Mouse (Mus musculus) cerebellum, adult 8-10 months (tissue): Measurements from ENCODE around the gene Tmem81.

Experiments used
- DNase-seq: peaks from one replicate; pipeline ENCODE4 v3.0.0; 2022

Tmem81 gene

DNA sequence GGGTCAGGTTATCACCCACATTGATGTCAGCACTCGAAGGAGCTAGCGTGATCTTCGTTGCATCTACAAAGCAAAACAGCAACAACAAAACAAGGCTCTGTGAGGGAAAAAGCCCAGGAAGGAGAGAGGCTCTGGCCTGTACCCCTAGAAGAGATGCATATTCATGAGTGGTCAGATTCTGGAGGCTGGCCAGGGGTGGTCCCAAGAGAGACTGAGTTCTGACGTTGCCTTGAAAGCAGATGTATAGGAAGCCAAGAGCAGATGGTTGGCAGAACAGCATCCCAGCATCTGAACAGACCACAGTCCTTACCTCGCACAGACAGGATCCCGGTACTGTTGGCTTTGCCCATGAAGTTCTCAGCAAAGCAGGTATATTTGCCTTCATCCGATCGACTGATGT, 17.0 kb downstream of the Tmem81 start:
- DNase-seq: no peak

DNA sequence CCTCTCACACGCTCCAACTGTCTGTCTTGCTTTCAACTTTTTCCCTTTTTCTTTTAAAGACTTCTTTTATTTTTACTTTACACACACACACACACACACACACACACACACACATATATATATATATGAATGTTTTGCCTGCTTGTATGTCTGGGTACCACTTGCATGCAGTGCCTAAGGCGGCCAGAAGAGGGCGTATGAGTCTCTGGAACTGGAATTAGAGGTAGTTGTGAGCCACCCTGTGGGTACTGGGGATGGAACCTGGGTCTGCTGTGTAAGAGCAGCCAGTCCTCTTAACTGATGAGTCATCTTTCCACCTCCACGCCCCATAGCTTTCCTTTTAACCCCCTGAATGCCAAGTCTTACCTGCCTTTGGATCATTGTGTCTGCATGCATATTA, 17.9 kb downstream of the Tmem81 start:
- no peak for DNase-seq

DNA sequence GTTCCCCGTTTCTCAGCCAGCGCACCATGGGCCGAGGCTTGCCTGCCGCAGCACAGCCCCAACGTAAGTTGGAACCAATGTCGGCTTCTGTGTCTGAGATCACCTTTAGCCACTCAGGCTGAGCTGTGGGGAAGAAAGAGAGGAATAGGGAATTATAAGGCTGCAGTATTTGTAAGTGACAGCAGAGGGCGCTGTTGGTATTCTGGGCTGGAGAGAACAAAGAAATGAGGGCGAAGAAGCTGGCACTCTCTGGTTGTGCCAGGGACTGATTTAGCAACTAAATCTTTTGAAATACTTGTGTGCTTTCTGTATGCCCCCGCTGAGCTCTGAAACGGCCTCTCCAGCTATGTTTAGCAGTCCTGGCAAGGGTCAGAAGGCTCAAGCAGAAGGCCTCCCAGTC, 19.8 kb downstream of the Tmem81 start:
- DNase-seq: peak; percentile 90

DNA sequence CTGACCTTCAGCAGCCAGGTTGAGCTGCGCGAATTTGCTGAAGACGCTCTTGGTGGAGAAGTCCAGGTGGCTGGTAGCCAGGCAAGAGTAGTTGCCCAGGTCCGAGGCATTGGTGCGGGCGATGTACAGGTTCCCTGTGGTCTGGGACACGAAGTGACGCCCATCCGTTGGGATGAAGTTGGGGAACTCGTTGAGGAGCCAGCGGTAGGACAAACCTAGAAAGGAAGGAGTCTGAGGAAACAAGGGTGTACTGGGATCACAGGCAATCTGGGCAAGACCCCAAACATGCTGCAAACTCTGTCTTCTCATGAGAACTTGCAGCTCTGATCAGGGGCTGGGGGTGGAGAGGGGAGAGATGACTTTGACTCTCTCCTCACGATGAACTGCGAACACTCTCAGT, 22.0 kb downstream of the Tmem81 start:
- DNase-seq: no peak

DNA sequence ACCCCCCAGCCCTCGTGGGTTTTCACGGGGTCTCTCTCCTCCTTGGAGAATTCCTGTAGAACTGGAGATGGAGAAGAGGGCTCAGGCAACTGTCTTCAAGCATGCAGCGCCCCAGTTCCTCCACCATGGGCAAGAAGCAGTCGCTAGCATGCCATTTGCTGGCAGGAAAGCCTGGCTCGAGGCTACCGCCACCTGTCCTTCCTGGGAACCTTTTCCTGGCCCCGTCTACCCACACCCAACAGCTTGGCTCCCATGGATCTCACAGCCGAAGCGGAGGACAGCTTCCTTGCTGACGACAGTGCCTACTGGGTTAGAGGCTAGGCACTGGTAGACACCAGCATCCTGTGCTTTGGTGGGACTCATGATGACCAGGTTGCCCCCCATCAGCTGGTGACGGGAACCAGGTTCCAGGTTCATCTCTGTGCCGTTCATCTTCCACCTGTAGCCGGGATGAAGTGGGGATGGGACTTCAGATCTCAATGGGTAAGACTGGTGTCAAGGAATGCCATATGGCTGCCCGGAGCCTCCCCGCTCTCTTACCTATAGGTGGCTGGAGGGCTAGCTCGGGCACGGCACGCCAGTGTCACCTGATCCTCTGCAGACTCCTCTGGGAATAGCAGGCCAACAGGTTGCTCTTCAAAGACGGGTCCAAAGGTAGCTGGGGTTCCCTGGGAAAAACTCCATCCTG, 22.8 kb downstream of the Tmem81 start:
- DNase-seq: peak; percentile 88

DNA sequence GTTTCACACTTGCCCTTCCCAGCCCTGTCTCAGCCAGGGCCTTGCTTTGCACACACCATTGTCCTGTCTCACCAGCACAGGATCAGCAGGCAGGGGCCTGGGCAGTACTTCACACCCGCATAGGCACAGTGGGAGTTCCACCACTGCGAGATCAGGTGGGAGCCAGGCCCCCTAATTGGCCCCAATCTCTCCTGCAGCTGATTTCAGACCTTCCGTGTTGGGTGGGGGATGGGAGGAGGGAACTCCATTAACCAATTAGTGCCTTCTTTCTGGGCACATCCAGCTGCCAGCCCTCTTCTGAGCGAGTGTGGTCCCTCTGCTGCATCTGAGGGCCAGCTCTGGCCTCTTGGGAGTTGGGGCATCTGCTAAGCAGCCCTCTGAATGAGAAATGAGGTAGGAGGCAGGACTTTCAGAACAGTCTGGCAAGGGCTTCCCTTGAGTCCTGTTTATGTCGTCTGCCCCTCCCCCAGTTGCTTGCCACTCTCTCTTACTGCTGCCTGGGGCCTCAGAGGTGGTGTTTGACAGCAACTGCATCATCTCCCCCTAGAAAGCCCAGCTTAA, 24.7 kb downstream of the Tmem81 start:
- no peak for DNase-seq

DNA sequence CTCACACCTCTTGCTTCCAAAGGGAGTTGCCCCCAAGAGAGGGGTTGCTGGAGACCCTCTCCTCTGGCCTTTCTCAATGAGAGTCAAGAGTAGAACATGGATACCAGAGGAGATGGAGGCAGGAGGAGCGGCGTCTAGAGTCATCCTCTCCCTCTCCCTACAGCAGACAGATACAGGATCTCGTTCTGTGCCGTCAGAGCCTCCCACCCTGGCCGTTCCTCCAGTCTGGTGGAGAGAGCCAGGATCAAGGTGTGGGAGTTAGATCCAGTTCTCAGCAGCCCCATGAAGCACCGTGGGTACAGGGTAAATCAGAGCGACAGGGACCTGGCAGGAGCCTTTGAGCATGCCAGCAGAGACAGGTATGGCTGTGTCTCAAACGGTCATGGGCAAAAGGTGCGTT, 26.5 kb downstream of the Tmem81 start:
- peak; percentile 28 for DNase-seq

DNA sequence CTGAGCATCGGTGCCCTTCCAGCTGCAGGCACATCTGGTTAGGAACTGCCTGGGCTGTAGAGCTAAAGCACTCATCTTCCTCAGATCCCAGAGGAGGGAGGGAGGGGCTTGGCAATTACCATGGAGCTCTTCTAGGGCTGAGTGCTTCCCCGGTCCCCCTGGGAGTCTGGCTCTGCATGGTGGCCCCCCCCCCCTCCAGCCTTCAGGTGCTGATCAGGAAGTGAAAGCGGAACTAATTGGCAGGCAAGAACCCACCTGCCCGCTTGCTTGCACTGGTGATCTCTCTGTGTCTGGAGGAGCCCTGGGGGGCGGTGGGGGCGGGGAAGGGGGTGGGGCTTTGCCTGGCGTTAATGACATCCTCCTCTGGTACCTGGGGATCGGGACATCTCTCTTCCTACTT, 27.8 kb downstream of the Tmem81 start:
- DNase-seq: peak; percentile 15

DNA sequence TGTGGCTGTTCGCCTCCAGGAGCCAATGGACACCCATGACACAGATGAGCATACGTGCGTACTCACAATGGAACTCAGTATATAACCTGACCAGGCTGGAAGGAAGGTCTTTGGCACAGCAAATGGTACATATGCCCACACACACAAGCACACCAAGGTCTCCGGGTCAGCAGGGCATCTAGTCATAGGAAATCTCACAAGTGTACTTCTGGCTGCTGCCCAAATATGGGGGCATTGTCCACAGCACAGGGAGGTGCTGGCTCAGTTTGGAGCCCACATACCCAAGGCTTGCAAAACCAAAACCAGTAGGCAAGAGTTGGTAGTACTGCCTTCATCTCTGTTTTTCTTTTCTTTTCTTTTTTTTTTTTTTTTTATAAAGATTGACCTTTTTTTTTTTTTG, 29.5 kb downstream of the Tmem81 start:
- peak; percentile 34 for DNase-seq

DNA sequence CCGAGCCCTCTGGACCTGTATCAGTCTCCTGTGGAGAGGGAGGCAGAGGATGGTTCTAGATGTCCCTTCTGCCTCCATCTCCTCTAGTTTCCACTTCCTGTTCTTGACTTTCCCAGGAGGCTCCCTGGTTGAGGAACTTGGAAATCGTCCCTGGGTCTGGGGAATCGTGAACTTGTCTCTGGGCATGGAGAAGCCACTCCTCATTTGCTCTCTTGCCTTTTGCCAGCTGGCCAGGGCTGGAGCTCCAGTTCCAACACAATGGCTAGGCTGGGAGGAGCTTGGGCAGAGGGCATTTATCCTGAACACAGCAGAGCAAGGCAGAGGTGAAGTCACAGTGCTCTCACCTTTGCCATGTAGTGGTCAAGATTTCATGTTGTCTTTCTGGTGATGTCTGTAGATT, 30.4 kb downstream of the Tmem81 start:
- DNase-seq: peak; percentile 39

DNA sequence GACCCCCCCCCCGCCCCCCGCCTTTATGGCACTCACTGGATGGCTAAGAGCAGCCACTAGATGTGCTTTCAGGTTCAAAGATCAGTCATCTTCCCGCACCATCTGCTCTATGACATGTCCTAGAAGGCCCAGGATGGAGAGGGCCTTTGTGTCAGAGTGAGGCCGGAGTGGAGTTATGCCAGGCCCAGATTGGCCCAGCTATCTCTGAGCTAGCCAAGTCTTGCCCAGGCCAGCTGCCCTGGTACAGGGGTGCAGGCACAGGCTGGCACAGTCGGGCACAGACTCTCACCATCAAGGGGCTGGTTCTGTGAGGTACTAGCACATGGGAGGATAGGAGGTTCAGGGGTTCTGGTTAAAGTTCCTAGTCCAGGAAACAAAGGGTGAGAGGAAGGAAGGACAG, 31.7 kb downstream of the Tmem81 start:
- peak; percentile 86 for DNase-seq

DNA sequence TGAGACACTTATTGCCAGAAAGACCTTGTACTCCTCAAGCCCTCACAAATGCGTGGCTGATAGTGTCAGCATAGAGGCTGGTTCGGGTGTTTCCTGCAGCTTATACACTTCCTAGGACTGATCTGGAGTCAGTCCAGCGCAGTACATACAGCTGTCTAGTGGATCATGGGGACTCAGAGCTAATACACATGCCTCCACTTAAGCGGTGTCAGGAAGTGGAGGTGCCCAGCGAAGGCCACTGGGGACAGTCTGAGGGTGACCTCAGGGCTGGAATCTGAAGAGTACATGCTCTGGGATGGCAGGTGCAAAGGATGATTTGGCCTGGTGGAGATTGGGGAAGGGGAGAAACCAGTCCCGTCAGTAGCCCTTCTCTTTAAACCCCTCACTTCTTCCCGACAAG, 34.7 kb downstream of the Tmem81 start:
- DNase-seq: no peak

DNA sequence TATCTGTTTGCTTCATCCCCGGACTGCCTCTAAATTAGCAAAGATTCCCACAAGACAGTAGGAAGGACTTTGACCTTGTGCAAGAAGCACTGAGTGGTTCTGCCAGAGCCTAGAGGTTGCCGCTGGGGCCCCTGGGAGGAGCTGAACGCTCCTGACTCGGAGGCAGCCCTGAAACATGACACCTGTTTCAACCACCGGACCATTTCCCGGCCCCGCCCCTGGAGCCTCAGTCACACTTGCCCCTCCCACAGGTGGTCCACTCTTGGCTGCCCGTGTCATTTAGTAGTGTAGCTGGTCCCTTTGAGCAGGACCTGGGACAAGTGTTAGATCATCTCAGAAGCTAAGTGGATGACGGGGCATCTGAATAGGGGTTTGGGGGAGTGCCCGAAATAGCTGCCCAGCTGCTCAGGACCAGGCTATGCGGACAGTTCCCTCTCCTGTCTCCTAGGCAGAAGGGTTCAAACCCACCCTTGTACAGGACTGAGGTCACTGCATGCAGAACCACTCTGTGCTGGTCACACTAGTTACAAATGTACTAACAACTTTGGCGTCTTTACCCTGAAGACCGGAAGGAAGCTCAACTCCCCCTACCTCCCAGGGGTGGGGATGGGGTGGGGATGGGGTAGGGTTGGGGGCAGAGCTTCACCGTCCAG, 35.3 kb downstream of the Tmem81 start:
- peak; percentile 63 for DNase-seq

DNA sequence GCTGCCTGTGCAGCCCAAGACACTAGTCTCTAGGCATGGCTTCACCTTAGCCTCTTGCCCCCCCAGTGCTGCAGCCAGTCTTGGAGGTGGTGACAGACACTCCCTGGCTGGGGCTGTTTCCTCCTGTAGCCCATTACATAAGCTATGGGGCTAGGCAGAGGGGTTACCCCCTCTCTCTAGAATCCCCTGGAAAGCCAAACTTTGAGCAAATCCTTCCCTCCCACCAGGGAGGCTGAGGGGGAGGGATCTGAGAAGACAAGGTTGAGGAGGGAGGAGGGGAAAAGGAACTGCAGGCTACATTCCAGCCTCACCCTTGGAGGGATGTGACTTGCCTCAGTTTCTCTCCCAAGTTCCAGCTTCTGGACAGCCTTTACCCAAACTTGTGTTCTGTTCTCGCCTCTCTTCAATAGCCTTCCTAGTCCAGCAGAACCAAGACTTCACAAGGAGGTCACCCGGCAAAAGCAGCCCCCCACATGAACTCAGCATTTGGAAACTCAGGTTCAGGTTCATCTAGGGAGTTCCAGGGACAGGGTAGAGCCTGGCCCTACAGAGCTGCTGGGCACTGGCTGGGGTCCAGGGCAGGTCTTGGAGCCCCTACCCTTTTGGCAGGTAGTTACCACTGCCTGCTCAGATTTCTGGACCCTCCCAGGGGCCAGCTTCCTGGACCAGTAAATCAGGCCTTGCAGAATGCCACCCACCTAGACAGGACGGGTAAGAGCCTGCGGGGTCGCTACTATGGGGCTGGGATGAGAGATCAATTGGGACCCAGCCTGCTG, 36.0 kb downstream of the Tmem81 start:
- DNase-seq: peak; percentile 51

DNA sequence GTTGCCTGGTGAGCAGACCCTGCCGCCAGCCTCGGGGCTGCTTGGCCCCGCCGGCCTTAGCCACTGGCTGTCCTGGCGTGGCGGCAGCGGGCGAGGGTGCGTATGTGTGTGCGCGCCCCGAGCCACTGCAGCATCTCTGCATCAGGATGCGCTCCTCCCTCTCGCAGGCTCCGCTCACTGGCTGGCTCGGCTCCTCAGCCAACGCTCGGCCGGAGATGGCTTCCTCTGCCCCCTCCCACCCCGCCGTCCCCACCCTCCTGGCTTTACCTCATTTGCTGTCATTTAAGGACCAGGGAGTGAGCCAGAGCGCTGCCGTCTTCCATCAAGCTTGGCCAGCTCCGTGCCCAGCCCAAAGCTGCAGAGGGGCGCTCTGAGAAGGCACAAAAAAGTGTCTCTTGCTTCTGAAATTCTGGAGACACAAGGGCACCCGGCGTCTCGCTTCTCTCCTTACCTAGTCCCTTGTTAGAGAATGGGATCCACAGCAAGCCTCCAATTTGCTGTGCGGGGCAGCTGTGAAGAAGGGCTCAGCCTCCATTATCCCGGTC, 36.8 kb downstream of the Tmem81 start, which contains the start of gene Cntn2:
Gene Cntn2, minus strand, starts transcription at position 495 of the 545 bp plus-strand sequence.
- peak; percentile 82 for DNase-seq

DNA sequence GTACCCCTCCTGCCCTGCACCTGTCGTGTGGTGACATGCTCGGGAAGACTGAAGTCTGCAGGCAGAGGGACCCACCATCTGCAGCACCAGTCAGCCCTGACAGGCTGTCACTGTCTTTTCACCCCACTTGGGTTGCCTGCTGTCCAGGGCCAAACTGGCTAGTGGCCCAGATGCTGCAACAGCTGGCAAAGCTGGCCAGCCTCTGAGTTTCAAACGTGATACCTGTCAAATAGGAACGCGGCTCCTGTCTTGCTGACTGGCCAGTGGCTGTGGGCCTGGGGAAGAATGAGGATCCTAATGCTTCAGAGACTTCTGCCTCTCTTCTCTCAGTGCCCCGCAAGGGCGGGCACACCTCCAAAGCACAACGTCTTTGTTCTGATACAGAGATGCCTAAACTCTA, 37.8 kb downstream of the Tmem81 start:
- DNase-seq: no peak

DNA sequence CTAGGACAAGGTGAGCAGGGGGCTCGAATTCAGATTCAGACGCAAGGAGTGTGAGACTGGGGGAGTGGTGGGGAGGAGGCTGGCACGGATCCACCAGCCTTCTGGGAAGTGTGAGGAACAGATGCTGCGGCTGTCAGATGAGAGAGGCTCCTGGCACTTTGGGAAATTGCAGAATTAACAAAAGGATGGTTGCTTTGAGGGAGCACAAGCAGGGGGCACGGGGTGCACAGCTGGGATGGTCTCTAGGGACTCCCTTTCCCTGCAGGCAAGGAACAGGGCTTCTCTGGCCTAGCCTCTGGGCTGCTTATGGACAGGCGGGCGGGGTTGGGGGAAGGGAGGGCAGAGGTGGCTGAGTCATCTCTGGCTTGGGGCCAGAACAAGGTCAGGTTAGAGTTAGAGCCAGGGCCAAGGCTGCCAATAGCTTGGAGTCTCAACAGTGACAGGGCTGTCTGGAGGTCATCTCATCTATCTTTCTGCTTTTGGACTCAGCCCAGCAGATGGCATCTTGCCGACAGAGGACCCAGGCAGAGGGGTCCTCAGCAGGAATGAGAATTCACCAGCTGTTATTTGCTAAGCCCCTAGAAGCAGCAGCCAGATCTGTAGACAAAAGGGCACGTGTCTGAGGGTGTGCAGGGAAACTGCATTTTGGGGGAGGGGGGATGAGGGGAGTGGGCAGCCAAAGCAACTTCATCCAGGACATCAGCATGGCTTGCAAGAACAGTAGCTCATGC, 52.0 kb downstream of the Tmem81 start:
- DNase-seq: peak; percentile 65
